Mouse (Mus musculus) liver, embryonic 16.5 days (tissue): Measurements from ENCODE around the gene Gas7. TPM values are rescaled to one million over a fixed set of nuclear protein-coding genes. Genes with fewer than 3 reads are reported as not detected.

Source experiments
- ATAC-seq: fragments of 200-750 bp; cut with Nextera tagmentation; 2 replicates; pipeline ENCODE4 v1.8.0; 2017; ENCODE audit warnings: low read depth, mild to moderate bottlenecking, moderate number of reproducible peaks, moderate library complexity
- H3K27ac ChIP-seq: fragments of 300-500 bp; sonication (generic); 2 replicates; pipeline ENCODE4 v1.5.1; 2014; ENCODE audit warnings: mild to moderate bottlenecking, low read length
- H3K27me3 ChIP-seq: fragments of 300-500 bp; sonication (generic); 2 replicates; pipeline ENCODE4 v1.6.1; 2014; ENCODE audit warnings: low read depth, low read length, mixed read lengths; ENCODE audit not compliant: control insufficient read depth, insufficient read depth
- H3K36me3 ChIP-seq: fragments of 300-500 bp; sonication (generic); 2 replicates; pipeline ENCODE4 v1.6.1; 2014; ENCODE audit warnings: mild to moderate bottlenecking; ENCODE audit not compliant: control insufficient read depth, insufficient read depth
- H3K4me1 ChIP-seq: fragments of 300-500 bp; sonication (generic); 2 replicates; pipeline ENCODE4 v1.6.1; 2014; ENCODE audit warnings: low read depth, low read length, mixed read lengths; ENCODE audit not compliant: control insufficient read depth
- H3K4me2 ChIP-seq: fragments of 300-500 bp; sonication (generic); 2 replicates; pipeline ENCODE4 v1.6.1; 2014; ENCODE audit warnings: low read depth, low read length, mixed read lengths
- H3K4me3 ChIP-seq: fragments of 300-500 bp; sonication (generic); 2 replicates; pipeline ENCODE4 v1.5.1; 2014; ENCODE audit warnings: low read depth, mild to moderate bottlenecking, low read length
- H3K9ac ChIP-seq: fragments of 300-500 bp; sonication (generic); 2 replicates; pipeline ENCODE4 v1.6.1; 2014; ENCODE audit warnings: low read depth, low read length
- H3K9me3 ChIP-seq: fragments of 300-500 bp; sonication (generic); replicated peaks from 2 replicates; pipeline ENCODE4 v1.6.1; 2016; ENCODE audit warnings: low read length; ENCODE audit not compliant: control insufficient read depth
- WGBS: fragments of 180-500 bp; shearing (Covaris S2); extraction: QIAGEN DNeasy Blood & Tissue Kit; methylation state at CpG from one replicate; pipeline ENCODE4 v1.1.7; 2014; ENCODE audit not compliant: insufficient replicate concordance; 5-methylcytosine and 5-hydroxymethylcytosine counted together
- polyA plus RNA-seq: library from polyadenylated mRNA; unstranded; fragments of >200 nt; fragmentation: Nextera tagmentation; extraction: Ambion mirVana; gene quantifications from 2 replicates; pipeline ENCODE4 v1.2.1, GENCODE M21; 2015

Gene Gas7
- polyA plus RNA-seq, 1 experiment from 2014 or later, result 2.5 TPM

GRCm38 (mm10) chr11:67523806-67524205, 68.6 kb downstream of the Gas7 start:
- no peak overlapping the region for H3K4me3 ChIP-seq
- peaks cover 23% of the 10 kb centered on the region for H3K4me1 ChIP-seq
- H3K9me3 ChIP-seq, result no peaks in the 10 kb centered on the region
- H3K27me3 ChIP-seq, result no peaks in the 10 kb centered on the region
- WGBS, result 42% methylated on average over 3 of the region's 3 CpGs
- no peak overlapping the region for H3K27ac ChIP-seq
- no peak overlapping the region for H3K9ac ChIP-seq
- H3K4me2 ChIP-seq, result no peak overlapping the region
- ATAC-seq, result no peak
- no peaks in the 10 kb centered on the region for H3K36me3 ChIP-seq

GRCm38 (mm10) chr11:67524731-67525130, 69.5 kb downstream of the Gas7 start:
- Histone ChIP-seq H3K27ac (no peak overlapping the region), H3K27me3 (no peaks in the 10 kb centered on the region), H3K9ac (no peak overlapping the region), H3K4me3 (no peak overlapping the region), H3K9me3 (no peaks in the 10 kb centered on the region), H3K4me1 (peaks cover 23% of the 10 kb centered on the region), H3K4me2 (no peak overlapping the region), H3K36me3 (no peaks in the 10 kb centered on the region)
- 48% methylated on average over 2 of the region's 2 CpGs for WGBS
- ATAC-seq, result no peak

DNA sequence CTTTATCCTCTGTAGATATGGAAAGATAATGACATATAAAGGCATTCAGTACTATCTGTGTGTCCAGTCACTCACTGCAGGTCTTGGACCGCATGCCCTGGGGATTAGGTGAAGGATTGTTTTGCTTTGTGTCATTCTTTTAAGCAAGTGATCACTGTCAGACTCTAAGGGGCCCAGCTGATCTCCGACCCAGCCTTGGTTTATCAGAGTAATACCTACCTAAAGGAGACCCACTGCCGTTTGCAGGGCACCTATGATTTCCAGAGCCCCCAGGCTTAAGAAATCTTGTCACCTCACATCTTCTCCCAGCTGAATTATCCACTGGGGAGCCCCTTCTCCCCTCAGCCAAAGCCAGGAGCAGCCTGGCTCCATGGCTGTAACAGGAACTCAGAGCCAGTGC, 70.6 kb downstream of the Gas7 start:
- peak overlapping the region; percentile 67 for H3K27ac ChIP-seq
- H3K4me2 ChIP-seq, result no peak overlapping the region
- no peak overlapping the region for H3K9ac ChIP-seq
- no peak for ATAC-seq
- H3K4me1 ChIP-seq, result peaks cover 23% of the 10 kb centered on the region
- no peaks in the 10 kb centered on the region for H3K9me3 ChIP-seq
- WGBS, result 49% methylated on average over 3 of the region's 3 CpGs
- no peaks in the 10 kb centered on the region for H3K27me3 ChIP-seq
- no peak overlapping the region for H3K4me3 ChIP-seq
- H3K36me3 ChIP-seq, result no peaks in the 10 kb centered on the region

DNA sequence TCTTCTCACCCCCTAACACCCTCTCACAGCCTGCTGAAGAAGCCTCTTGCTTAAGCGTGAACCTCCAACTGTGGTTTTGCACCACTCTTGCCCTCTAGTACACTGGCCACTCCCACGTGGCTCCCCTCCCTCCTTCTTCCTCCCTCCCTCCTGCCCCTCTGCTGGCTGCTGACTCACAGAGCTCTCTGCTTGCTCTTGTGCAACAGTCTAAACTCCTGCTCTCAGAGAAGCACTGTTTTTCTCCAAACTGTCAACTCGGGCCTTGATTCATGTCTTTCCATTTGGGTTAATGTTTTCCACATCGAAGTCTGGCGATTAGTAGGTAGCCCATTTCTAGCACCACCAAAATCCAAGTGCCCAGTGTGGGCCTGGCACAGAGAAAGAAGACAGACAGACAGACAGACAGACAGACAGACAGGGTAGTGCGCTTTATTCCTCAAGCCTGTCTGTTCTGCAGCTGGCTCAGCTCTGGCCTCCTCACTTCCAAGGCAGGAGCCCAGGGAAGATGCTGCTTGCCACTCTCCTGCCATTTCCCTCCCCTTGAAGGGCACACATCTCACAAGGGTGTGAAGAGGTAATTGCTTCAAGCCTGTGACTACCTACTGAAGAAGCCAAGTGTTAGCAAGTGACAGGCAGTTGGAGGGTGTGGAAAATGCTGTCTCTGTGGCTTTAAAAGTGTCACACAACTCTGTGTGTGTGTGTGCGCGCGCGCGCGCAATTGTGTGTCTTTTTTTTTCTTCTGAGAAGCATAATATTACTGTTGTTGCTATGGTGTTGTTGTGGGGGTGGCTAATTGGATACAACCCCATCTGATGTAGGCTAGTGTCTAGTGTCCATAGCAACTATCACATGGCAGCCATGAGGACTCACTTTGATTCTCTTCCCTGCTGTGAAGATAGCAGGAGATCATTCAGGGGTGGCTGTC, 71.6 kb downstream of the Gas7 start:
- Histone ChIP-seq H3K4me1 (peaks cover 23% of the 10 kb centered on the region), H3K4me3 (no peak overlapping the region), H3K36me3 (no peaks in the 10 kb centered on the region), H3K27ac (peak overlapping the region; percentile 80), H3K4me2 (no peak overlapping the region), H3K27me3 (no peaks in the 10 kb centered on the region), H3K9me3 (no peaks in the 10 kb centered on the region), H3K9ac (no peak overlapping the region; the same call in 1 of the 2 replicates)
- 53% methylated on average over 12 of the region's 12 CpGs for WGBS
- ATAC-seq, result peak; percentile 90

GRCm38 (mm10) chr11:67531286-67531685, 76.0 kb downstream of the Gas7 start:
- Histone ChIP-seq H3K36me3 (no peaks in the 10 kb centered on the region), H3K9ac (no peak overlapping the region), H3K4me1 (peaks cover 9% of the 10 kb centered on the region), H3K27ac (no peak overlapping the region), H3K4me3 (no peak overlapping the region), H3K4me2 (no peak overlapping the region), H3K9me3 (no peaks in the 10 kb centered on the region), H3K27me3 (no peaks in the 10 kb centered on the region)
- WGBS, result 43% methylated on average over 2 of the region's 2 CpGs
- no peak for ATAC-seq

- no peaks in the 10 kb centered on the region for H3K27me3 ChIP-seq
- WGBS, result 41% methylated on average over 6 of the region's 6 CpGs
- H3K4me2 ChIP-seq, result no peak overlapping the region
- no peak overlapping the region for H3K27ac ChIP-seq
- no peak for ATAC-seq
- no peaks in the 10 kb centered on the region for H3K36me3 ChIP-seq
- H3K9ac ChIP-seq, result no peak overlapping the region
- H3K9me3 ChIP-seq, result no peaks in the 10 kb centered on the region
- H3K4me3 ChIP-seq, result no peak overlapping the region
- H3K4me1 ChIP-seq, result peaks cover 6% of the 10 kb centered on the region
Measured at GRCm38 (mm10) chr11:67531926-67532565, 76.8 kb downstream of the Gas7 start.

DNA sequence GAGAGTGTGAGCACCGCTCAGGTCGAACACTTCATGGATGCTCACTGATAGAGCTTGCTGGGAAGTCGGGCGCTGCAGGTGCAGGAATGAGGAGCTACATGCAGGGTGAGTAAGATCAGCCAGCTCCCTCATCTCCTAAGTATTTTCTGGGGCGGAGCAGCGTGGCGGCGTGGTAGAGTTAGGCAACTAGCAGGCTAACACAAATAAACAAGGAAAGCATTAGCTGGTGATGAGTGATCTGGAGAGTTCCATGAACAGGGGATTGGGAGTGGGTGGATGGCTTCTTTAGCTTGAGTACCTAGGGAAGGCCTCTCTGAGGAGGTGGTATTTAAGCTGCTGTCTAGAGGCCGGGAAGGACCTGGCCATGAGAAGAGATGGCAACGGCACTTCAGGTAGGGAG, 77.5 kb downstream of the Gas7 start:
- Histone ChIP-seq H3K36me3 (no peaks in the 10 kb centered on the region), H3K4me3 (no peak overlapping the region), H3K9ac (no peak overlapping the region), H3K27me3 (no peaks in the 10 kb centered on the region), H3K9me3 (no peaks in the 10 kb centered on the region), H3K4me1 (no peaks in the 10 kb centered on the region; the same call in 1 of the 2 replicates), H3K4me2 (no peak overlapping the region), H3K27ac (no peak overlapping the region)
- WGBS, result 69% methylated on average over 10 of the region's 10 CpGs
- no peak for ATAC-seq

GRCm38 (mm10) chr11:67533151-67533550, 77.9 kb downstream of the Gas7 start:
- Histone ChIP-seq H3K9ac (no peak overlapping the region), H3K27ac (no peak overlapping the region), H3K4me2 (no peak overlapping the region), H3K4me3 (no peak overlapping the region), H3K36me3 (no peaks in the 10 kb centered on the region), H3K4me1 (no peaks in the 10 kb centered on the region; the same call in 1 of the 2 replicates), H3K9me3 (no peaks in the 10 kb centered on the region), H3K27me3 (no peaks in the 10 kb centered on the region)
- no peak for ATAC-seq
- WGBS, result 68% methylated on average over 6 of the region's 6 CpGs

DNA sequence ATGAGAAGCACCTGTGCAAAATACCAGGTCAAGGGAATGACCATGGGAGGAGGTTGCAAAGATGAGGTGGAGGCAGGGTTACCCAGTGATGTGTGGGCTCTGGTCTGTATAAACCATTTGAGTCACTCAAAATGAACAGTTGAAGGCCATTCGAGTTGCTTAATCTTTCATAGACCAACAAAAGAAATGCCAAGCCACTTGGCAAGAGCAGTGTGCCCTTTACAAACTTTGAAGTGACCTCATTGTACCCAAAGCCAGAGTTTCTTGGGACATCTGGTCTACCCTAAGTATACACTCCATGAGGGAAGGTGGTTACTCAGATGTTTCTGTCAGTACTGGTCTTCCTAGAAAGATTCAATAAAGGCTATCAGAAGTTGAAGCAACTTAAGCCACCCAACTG, 80.5 kb downstream of the Gas7 start:
- H3K9me3 ChIP-seq, result no peaks in the 10 kb centered on the region
- H3K9ac ChIP-seq, result no peak overlapping the region
- 39% methylated on average over 1 of the region's 1 CpGs for WGBS
- no peaks in the 10 kb centered on the region for H3K27me3 ChIP-seq
- no peak overlapping the region for H3K4me3 ChIP-seq
- no peaks in the 10 kb centered on the region for H3K36me3 ChIP-seq
- no peak overlapping the region for H3K27ac ChIP-seq
- H3K4me2 ChIP-seq, result no peak overlapping the region
- H3K4me1 ChIP-seq, result no peaks in the 10 kb centered on the region
- no peak for ATAC-seq
